Mouse (Mus musculus): ENCODE data around the gene Proz. TPM values are rescaled to one million over a fixed set of nuclear protein-coding genes. Genes with fewer than 3 reads are reported as not detected.
"Not testable (repeated sequence)": the region's sequence is repeated elsewhere in the genome, so short reads cannot be mapped to it uniquely, and the experiment has no call there.

The Proz gene
- polyA plus RNA-seq, 1 experiment from 2014 or later: 37.9 TPM

DNA sequence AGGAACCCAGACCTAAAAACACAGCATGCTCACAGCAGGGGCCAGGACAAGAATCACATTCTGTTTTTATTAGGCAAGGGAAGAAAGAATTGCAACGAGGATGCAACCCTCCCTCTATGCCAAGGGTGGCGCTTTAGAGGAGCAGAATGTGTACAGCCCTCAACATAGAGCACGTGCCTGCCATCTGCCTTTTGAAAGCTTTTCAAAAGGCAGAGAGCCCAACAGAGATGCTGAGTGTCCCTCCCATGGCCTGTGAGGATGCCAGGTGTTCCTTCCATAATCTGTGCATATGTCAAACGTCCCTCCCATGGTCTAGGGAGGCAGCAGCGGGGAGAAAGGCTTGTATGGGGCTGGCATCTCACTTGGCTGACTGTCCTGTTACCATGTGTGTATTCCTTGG, 13.1 kb upstream of the Proz start:
- WGBS (ENCODE audit: insufficient replicate concordance): 51% methylated on average over 5 of the region's 5 CpGs
- H3K27ac ChIP-seq (replicated peaks): no peak overlapping the region
- no peak overlapping the region for H3K4me3 ChIP-seq (replicated peaks)
- H3K4me1 ChIP-seq (replicated peaks): no peaks in the 10 kb centered on the region
- no peak for ATAC-seq (ENCODE audit: insufficient read depth)
- H3K27me3 ChIP-seq: no peaks in the 10 kb centered on the region
- no peak overlapping the region for H3K4me2 ChIP-seq
- H3K9ac ChIP-seq: no peak overlapping the region
- peaks cover 39% of the 10 kb centered on the region for H3K36me3 ChIP-seq (replicated peaks)
- no peaks in the 10 kb centered on the region for H3K9me3 ChIP-seq (replicated peaks)

DNA sequence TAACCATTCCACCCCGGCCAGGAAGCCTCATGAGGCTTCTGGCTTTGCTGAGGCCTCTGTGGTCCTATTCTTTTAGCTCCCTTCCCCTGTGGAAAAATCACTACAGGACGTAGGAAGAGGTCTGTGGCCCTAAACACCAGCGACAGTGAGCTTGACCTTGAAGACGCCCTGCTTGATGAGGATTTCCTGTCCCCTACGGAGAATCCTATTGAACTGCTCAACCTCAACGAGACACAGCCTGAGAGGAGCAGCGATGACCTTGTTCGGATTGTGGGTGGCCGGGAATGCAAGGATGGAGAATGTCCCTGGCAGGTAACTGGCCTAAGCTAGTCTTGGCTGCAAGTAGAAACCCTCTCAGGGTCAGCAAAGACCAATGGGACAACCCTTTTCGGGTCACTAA, 10.2 kb upstream of the Proz start:
- 64% methylated on average over 10 of the region's 10 CpGs for WGBS (ENCODE audit: insufficient replicate concordance)
- Histone ChIP-seq H3K36me3 (replicated peaks) (peaks cover 48% of the 10 kb centered on the region), H3K27ac (replicated peaks) (no peak overlapping the region), H3K4me1 (replicated peaks) (no peaks in the 10 kb centered on the region), H3K27me3 (no peaks in the 10 kb centered on the region), H3K4me3 (replicated peaks) (no peak overlapping the region), H3K4me2 (no peak overlapping the region), H3K9me3 (replicated peaks) (no peaks in the 10 kb centered on the region), H3K9ac (no peak overlapping the region)
- no peak for ATAC-seq (ENCODE audit: insufficient read depth)

GRCm38 (mm10) chr8:13057351-13057750, 3.4 kb upstream of the Proz start:
- ATAC-seq (ENCODE audit: insufficient read depth): peak; percentile 84
- WGBS (ENCODE audit: insufficient replicate concordance): 53% methylated on average over 4 of the region's 4 CpGs

GRCm38 (mm10) chr8:13063112-13063511, 2.4 kb downstream of the Proz start:
- H3K4me1 ChIP-seq (replicated peaks): peaks cover 15% of the 10 kb centered on the region; the same call in 1 of the 2 replicates
- no peaks in the 10 kb centered on the region for H3K27me3 ChIP-seq
- H3K9ac ChIP-seq: no peak overlapping the region
- ATAC-seq (ENCODE audit: insufficient read depth): no peak
- H3K36me3 ChIP-seq (replicated peaks): 0 out of 2 replicates have a peak, but pooled peaks cover 14% of the 10 kb centered on the region
- no peaks in the 10 kb centered on the region for H3K9me3 ChIP-seq (replicated peaks)
- WGBS (ENCODE audit: insufficient replicate concordance): 55% methylated on average over 16 of the region's 16 CpGs
- no peak overlapping the region for H3K4me3 ChIP-seq (replicated peaks)
- no peak overlapping the region for H3K4me2 ChIP-seq
- H3K27ac ChIP-seq (replicated peaks): no peak overlapping the region

More at GRCm38 (mm10) chr8:13057351-13057750, 3.4 kb upstream of the Proz start:
- Histone ChIP-seq H3K27ac (replicated peaks) (peak overlapping the region; percentile 68), H3K4me2 (no peak overlapping the region), H3K9me3 (replicated peaks) (no peaks in the 10 kb centered on the region), H3K36me3 (replicated peaks) (peaks cover 14% of the 10 kb centered on the region), H3K4me1 (replicated peaks) (peaks cover 12% of the 10 kb centered on the region; the same call in 1 of the 2 replicates), H3K9ac (no peak overlapping the region), H3K4me3 (replicated peaks) (no peak overlapping the region), H3K27me3 (no peaks in the 10 kb centered on the region)

- H3K9ac ChIP-seq: no peak overlapping the region
- WGBS (ENCODE audit: insufficient replicate concordance): 73% methylated on average over 11 of the region's 11 CpGs
- no peak overlapping the region for H3K4me2 ChIP-seq
- H3K36me3 ChIP-seq (replicated peaks): peaks cover 36% of the 10 kb centered on the region
- no peak; the same call in 1 of the 2 replicates for ATAC-seq (ENCODE audit: insufficient read depth)
- no peak overlapping the region for H3K27ac ChIP-seq (replicated peaks)
- H3K4me1 ChIP-seq (replicated peaks): peaks cover 12% of the 10 kb centered on the region; the same call in 1 of the 2 replicates
- no peaks in the 10 kb centered on the region for H3K27me3 ChIP-seq
- no peaks in the 10 kb centered on the region for H3K9me3 ChIP-seq (replicated peaks)
- H3K4me3 ChIP-seq (replicated peaks): no peak overlapping the region
These were observed 12.5 kb downstream of the Proz start for GRCm38 (mm10) chr8:13073255-13073654.

DNA sequence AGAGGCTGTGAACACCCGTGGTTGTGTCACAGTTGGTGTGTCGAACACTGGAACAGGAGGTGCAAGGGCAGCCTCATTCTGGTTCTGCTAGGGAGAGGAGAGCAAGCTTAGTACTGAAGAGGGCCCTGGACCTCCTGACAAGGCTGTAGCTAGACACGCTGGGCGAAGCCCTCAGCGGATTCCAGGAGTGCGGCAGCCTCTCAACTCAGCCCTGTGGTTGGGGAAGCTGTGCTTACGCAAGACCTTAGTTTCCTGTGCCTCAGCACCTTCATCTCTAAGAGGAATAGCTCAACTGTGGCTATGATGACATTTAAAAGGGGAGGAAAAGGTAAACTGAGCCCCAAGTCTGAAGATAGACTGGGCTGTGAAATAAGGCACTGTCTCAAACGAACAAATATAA, 14.3 kb downstream of the Proz start:
- Histone ChIP-seq H3K9ac (no peak overlapping the region), H3K9me3 (replicated peaks) (no peaks in the 10 kb centered on the region), H3K4me3 (replicated peaks) (no peak overlapping the region), H3K27me3 (no peaks in the 10 kb centered on the region), H3K36me3 (replicated peaks) (peaks cover 54% of the 10 kb centered on the region), H3K4me2 (no peak overlapping the region), H3K4me1 (replicated peaks) (peaks cover 12% of the 10 kb centered on the region; the same call in 1 of the 2 replicates), H3K27ac (replicated peaks) (peak overlapping the region; percentile 30; the same call in 1 of the 2 replicates)
- 65% methylated on average over 8 of the region's 8 CpGs for WGBS (ENCODE audit: insufficient replicate concordance)
- ATAC-seq (ENCODE audit: insufficient read depth): peak; percentile 53

- Histone ChIP-seq H3K4me1 (replicated peaks) (peaks cover 12% of the 10 kb centered on the region; the same call in 1 of the 2 replicates), H3K36me3 (replicated peaks) (peaks cover 60% of the 10 kb centered on the region)
- not testable (repeated sequence) for H3K27ac ChIP-seq (replicated peaks); H3K27me3 ChIP-seq; H3K9me3 ChIP-seq (replicated peaks); H3K4me3 ChIP-seq (replicated peaks); H3K4me2 ChIP-seq; H3K9ac ChIP-seq
- 78% methylated on average over 1 of the region's 1 CpGs for WGBS (ENCODE audit: insufficient replicate concordance)
- 0 out of 2 replicates have a peak, but pooled peaks have one; percentile 10 for ATAC-seq (ENCODE audit: insufficient read depth)
These were observed 14.9 kb downstream of the Proz start for GRCm38 (mm10) chr8:13075579-13075978.

DNA sequence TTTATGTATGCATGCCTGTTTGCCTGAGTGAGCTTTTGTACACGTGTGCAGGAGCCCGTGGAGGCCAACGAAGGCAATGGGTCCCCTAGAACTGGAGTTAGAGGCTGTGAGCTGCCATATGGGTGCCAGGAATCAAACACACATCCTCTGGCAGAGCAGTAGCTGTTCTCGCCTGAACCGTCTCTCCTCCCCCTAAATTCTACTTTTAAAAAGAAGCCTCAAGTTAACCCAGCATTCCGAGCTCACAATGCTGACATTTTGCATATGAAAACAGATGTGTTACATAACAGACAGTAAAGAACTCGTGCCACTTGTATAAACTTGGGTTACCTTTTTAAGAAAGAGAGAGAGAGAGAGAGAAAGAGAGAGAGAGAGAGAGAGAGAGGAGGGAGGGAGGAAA, 16.8 kb downstream of the Proz start:
- no peak overlapping the region for H3K4me3 ChIP-seq (replicated peaks)
- peaks cover 78% of the 10 kb centered on the region for H3K36me3 ChIP-seq (replicated peaks)
- no peak overlapping the region for H3K27ac ChIP-seq (replicated peaks)
- H3K27me3 ChIP-seq: no peaks in the 10 kb centered on the region
- H3K9me3 ChIP-seq (replicated peaks): no peaks in the 10 kb centered on the region
- no peak overlapping the region for H3K4me2 ChIP-seq
- 76% methylated on average over 7 of the region's 7 CpGs for WGBS (ENCODE audit: insufficient replicate concordance)
- peaks cover 11% of the 10 kb centered on the region; the same call in 1 of the 2 replicates for H3K4me1 ChIP-seq (replicated peaks)
- no peak for ATAC-seq (ENCODE audit: insufficient read depth)
- no peak overlapping the region for H3K9ac ChIP-seq

- WGBS (ENCODE audit: insufficient replicate concordance): under 1% methylated on average over 45 of the region's 45 CpGs
- Histone ChIP-seq H3K4me2 (peak overlapping the region; percentile 99), H3K4me3 (replicated peaks) (peak overlapping the region; percentile 96), H3K9me3 (replicated peaks) (no peaks in the 10 kb centered on the region), H3K9ac (peak overlapping the region; percentile 88), H3K27me3 (no peaks in the 10 kb centered on the region), H3K4me1 (replicated peaks) (peaks cover 46% of the 10 kb centered on the region), H3K27ac (replicated peaks) (peak overlapping the region; percentile 96), H3K36me3 (replicated peaks) (peaks cover 8% of the 10 kb centered on the region; the same call in 1 of the 2 replicates)
- peak; percentile 41 for ATAC-seq (ENCODE audit: insufficient read depth)
These were observed 44.0 kb downstream of the Proz start for GRCm38 (mm10) chr8:13104691-13105086.

DNA sequence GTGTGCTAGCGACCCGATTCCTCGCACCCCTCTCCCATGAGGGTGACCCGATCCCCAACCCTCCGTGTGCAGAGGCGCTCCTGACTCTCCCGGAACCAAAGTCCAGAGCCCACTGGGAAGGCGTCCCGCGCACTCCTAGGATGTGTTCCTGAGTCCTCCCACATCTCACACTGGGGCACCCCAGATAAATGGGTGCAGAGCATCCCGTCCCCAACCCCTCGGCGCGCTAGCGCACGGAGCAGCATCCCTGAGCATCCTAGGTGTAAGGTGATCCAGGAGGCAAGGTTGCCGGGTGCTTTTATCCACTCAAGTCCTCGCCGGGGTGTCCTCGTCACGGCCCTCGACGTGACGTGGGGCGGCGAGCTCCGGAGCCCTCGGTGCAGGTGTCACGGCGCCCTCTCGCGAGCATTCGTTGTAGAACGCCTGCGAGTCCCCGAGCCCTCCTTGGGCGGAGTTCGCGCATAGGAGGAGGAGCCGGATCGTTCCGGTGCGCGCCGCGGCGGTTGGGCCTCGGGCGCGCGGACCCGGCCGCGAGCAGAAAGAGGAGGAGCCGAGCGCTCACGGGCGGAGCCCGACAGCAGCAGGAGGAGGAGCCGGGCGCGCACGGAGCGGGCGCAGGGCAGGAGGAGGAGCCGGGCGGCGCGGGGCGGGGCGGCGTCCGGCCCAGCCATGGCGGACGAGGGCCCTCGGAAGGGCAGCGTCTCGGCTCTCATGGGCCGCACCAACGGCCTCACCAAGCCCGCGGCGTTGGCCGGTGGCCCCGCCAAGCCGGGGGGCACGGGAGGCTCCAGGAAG, 44.6 kb downstream of the Proz start, which contains the start of the genes Pcid2 and Cul4a:
Gene Pcid2 (minus strand): TSS at position 373 of the 795 bp plus-strand sequence.
Gene Cul4a (plus strand): TSS at position 535 of the 795 bp plus-strand sequence.
- peaks cover 51% of the 10 kb centered on the region for H3K4me1 ChIP-seq (replicated peaks)
- H3K4me3 ChIP-seq (replicated peaks): peak within 1 kb of the TSS; percentile 96
- under 1% methylated on average over 84 of the region's 87 CpGs for WGBS (ENCODE audit: insufficient replicate concordance)
- peak within 1 kb of the TSS; percentile 99 for H3K4me2 ChIP-seq
- peak; percentile 86 for ATAC-seq (ENCODE audit: insufficient read depth)
- H3K27me3 ChIP-seq: no peaks in the 10 kb centered on the region
- peak within 1 kb of the TSS; percentile 98 for H3K9ac ChIP-seq
- H3K27ac ChIP-seq (replicated peaks): peak within 1 kb of the TSS; percentile 96
- H3K36me3 ChIP-seq (replicated peaks): peaks cover 6% of the 10 kb centered on the region; the same call in 1 of the 2 replicates
- no peaks in the 10 kb centered on the region for H3K9me3 ChIP-seq (replicated peaks)

GRCm38 (mm10) chr8:13105908-13106551, 45.3 kb downstream of the Proz start:
- Histone ChIP-seq H3K36me3 (replicated peaks) (peaks cover 6% of the 10 kb centered on the region), H3K4me2 (peak overlapping the region; percentile 99), H3K9ac (peak overlapping the region; percentile 98), H3K27ac (replicated peaks) (peak overlapping the region; percentile 96), H3K27me3 (no peaks in the 10 kb centered on the region), H3K4me1 (replicated peaks) (peaks cover 57% of the 10 kb centered on the region), H3K9me3 (replicated peaks) (no peaks in the 10 kb centered on the region), H3K4me3 (replicated peaks) (peak overlapping the region; percentile 96)
- ATAC-seq (ENCODE audit: insufficient read depth): peak; percentile 43
- WGBS (ENCODE audit: insufficient replicate concordance): under 1% methylated on average over 62 of the region's 63 CpGs
